Mouse (Mus musculus) cerebellum, postnatal 36 days (tissue): ENCODE data around the gene Klf13.

Source experiments
- DNase-seq, 2 experiments: peaks; one replicate each; pipeline ENCODE4 v3.0.0; 2021 to 2022; ENCODE audit warnings: mixed read lengths in 2 of 2

The Klf13 gene

DNA sequence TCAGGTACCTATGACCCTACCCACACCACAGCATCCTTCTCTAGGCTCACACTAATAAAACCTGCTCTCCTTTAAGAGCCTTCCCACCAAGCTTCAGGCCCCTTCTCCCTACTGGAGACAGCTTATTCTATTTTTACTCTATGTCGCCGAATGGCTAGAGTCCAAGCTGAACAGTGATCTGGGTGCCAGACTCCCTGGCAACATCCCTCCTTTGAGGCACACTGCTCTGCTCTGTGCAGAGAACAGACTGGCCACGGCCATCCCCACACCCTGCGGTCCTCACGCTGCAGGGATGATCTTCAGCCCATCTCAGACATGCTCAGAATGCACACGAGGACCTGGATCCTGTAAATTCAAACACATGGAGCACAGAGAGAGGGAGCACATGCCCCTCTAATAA lies 59.1 kb downstream of the Klf13 start:
- DNase-seq, result peak; percentile 55 to 62

DNA sequence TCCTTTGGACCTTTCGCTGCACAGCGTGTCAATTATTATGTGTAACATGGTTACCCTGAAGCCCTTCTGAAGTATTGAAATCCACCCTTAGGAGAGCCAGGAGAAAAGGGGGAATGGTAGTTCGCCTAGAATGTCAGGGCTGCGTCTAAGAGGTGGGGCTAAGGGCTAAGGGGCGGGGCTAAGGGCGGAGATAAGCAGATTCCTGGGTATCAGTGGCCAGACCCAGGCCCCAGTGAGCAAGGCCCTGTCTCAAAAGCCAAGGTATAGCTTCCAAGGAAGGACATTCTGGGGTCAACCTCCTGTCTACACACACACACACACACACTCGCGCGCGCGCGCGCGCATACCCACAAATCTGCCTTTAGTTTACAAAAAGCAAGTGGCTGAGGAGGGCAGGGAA lies 61.1 kb downstream of the Klf13 start:
- no peak for DNase-seq

DNA sequence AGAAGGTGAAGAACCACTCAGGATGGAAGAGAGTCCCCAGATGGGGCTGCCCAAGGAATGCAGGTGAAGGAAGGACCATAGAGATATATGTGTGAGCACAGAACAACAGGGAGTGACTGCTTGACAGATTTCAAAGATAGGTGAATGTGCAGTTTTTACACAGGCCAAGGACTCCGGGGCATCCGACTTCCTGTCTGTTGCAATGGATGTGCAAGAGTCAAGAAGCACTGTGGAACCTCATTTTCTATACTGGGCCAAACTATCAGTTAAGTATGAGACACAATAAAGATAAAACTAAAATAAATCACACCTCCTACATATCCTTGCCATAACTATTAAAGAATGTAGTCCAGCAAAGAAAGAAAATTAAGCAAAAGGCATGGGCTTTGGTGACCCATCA lies 62.1 kb downstream of the Klf13 start:
- no peak for DNase-seq

GRCm38 (mm10) chr7:63875686-63876085 lies 63.0 kb downstream of the Klf13 start:
- no peak for DNase-seq

- no peak for DNase-seq
These were observed 64.8 kb downstream of the Klf13 start for GRCm38 (mm10) chr7:63873880-63874279.

GRCm38 (mm10) chr7:63871698-63872097 lies 67.0 kb downstream of the Klf13 start:
- no peak for DNase-seq

DNA sequence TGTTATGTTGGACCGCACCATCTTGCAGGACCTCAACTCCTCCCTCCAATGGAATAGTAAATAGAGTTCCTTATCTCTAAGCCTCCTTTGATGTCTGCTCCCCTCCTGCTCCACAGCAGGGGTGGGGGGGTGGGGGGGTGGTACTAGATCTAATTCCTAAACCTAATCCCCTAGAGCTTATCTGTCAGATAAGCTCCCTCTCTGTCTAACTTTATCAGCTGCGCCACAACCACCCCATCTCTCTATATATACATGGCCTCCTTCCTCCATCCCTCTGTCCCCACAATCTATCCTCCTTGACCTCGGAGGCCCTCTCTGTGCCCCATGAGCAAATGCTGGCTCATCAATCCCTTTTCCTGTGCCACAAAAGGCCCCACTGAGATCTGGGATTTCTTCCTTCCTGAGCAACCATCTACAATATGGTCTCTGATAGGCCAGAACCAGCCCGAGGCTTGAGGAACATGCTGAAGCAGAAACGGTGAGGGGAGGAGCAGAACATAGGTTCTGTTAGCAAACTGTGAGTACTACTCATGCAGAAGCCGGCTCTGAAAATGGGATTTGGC lies 70.3 kb downstream of the Klf13 start:
- DNase-seq, result no peak

DNA sequence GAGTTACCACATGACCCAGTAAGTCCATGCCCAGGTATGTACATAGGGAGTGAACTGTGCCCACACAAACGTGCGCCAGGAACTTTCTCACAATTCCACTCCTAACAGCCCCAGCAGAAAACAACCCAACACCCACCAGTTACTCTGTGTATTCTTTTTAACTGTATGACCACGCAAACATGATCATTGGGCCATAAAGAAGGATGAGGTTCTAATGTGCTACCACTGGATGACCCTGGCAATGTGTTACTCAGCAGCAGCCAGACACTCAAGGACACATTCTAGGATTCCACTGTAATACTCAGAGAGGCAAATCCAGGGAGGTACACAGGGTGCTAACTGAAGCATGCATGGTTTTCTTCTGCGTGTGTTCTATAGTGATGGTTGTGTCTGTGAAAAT lies 72.8 kb downstream of the Klf13 start:
- no peak for DNase-seq

- DNase-seq, result no peak
These were observed 75.7 kb downstream of the Klf13 start for GRCm38 (mm10) chr7:63863046-63863445.

GRCm38 (mm10) chr7:63861123-63861522 lies 77.6 kb downstream of the Klf13 start:
- no peak for DNase-seq

DNA sequence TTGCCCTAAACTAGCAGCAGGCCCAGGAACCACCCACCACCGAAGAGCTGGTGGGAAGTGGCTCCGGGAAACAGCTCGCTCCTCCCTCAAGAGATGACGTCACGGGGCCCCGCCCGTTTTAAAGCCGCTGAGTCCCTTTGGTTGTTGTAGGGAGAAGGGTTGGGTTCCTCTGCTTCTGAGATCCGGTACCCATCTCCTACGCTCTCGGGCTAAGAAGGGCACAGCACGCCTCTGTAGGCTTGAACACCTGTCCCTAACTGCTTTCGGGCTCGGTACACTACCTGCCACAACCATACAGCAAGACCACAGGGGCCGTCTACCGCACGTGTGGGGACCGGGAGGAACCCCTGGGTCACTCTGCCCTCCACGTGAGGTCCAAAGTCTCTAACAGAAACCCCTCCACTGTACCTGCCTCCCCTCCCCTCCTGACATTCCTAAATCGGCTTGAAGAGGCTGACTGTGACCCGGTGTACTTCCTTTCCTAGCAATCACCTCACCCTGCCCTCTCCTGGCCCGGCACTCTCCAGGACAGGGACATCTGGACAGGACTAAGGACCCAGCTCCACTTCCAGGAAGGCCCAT lies 80.1 kb downstream of the Klf13 start:
- peak; percentile 79 to 82 for DNase-seq

DNA sequence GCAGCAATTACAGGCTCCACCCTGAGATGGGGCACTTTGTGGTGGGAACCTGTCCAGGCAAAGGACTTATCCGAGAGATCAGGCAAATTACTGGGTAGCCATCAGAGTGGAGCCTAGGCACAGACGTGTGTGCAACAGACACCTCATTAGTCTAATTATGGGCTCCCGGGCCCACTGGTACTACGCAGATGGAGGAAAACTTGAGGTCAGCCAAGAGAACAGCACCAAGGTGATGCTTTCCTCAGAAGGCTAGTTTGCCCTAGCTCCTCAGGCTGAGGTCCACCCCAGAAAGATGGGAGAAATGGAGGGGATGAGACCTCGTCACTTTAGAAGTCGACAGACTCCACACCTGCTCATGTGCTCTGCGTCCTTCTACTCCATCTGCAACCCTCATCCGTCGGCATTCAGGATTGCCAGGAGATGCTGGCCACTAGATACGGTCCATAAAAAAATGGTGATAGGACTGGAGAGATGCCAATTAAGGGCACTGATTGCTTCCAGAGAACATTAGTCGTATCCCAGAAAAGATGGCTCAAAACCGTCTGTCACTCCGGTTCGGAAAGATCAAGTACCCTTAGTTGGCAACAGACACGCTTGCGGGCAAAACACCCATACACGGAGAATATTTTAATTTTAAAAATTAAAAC lies 80.8 kb downstream of the Klf13 start:
- no peak for DNase-seq

DNA sequence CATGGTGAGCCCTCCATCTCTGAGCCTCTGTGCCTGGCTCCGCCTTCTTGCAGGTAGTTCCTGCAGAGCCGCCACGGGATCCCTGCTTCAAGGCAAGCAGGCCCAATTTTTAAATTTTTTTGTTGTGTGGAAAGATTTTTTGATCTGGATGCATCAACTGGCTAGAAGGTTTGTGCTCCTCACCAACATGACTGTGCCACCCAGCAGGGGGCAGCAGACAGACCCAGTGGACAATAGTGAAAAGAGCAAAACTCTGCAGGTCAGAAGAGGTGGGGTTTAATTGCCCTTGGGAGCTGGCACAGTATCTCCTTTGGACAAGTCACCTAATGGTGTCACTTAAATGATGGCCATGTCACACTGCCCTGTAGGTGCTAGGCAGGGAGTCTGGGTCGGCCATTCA lies 83.4 kb downstream of the Klf13 start:
- DNase-seq, result peak; percentile 66 to 70

- DNase-seq, result peak; percentile 93 to 94
These were observed 86.7 kb downstream of the Klf13 start for GRCm38 (mm10) chr7:63851841-63852533.
